Mouse (Mus musculus) gastrocnemius, adult 2 months (tissue): ENCODE measurements at regions not wholly inside any gene's neighbourhood (a gene's known extent, or its start where the extent isn't known, plus 50 kb on each side); places are given as distances from the start of the nearest gene placed in this dataset.
"Not testable (repeated sequence)": the region's sequence is repeated elsewhere in the genome, so short reads cannot be mapped to it uniquely, and the experiment has no call there.

Experiments used
- DNase-seq: peaks from one replicate; pipeline ENCODE4 v3.0.0; 2022
- H3K27ac ChIP-seq: fragments of 200-600 bp; 2 replicates; pipeline ENCODE4 v1.8.1; 2022; ENCODE audit warnings: mild to moderate bottlenecking
- H3K4me3 ChIP-seq: fragments of 200-600 bp; 2 replicates; pipeline ENCODE4 v1.8.1; 2022; ENCODE audit warnings: mild to moderate bottlenecking, moderate library complexity
- CTCF ChIP-seq: fragments of 200-600 bp; IDR thresholded peaks from 2 replicates; pipeline ENCODE4 v1.8.1; 2022; ENCODE audit warnings: antibody characterized with exemption, mild to moderate bottlenecking, moderate library complexity
- intact Hi-C: fragments of 180-260 bp; cut with DNase I; formaldehyde crosslinking; loops from one replicate; pipeline ENCODE4 v1.15.1; 2025

DNA sequence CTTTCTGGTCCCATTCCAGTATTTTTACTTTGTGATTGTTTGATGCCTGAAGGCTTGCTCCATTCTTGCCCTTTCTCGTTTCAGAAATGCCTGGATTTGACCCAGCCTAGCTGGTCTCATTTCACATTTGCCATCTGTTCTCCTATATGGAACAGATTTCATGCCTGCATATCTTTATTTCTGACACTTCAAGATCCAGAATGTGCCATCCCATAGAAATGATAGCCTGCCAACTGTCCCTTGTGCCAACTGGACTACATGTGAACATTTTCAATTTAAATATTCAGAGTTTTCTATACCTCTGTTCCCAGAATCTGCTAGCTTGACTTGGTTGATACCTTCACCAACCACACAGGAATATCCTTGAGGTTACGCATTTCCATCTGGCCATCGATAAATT is 669.0 kb downstream of the Fscb start:
- intact Hi-C loops = no loop called here
- no peak overlapping the region for H3K4me3 ChIP-seq
- H3K27ac ChIP-seq = peak overlapping the region; percentile 46; the same call in 1 of the 2 replicates
- no peak for DNase-seq
- no peak for TF ChIP-seq CTCF

GRCm38 (mm10) chr12:63804008-63804407 is 670.5 kb downstream of the Fscb start:
- no peak for TF ChIP-seq CTCF
- no peak overlapping the region for H3K4me3 ChIP-seq
- DNase-seq = no peak
- H3K27ac ChIP-seq = no peak overlapping the region; the same call in 1 of the 2 replicates
- intact Hi-C loops = no loop called here

GRCm38 (mm10) chr12:63791667-63792066 is 682.8 kb downstream of the Fscb start:
- Histone ChIP-seq H3K4me3 (no peak overlapping the region), H3K27ac (no peak overlapping the region)
- intact Hi-C loops = no loop called here
- no peak for TF ChIP-seq CTCF
- DNase-seq = no peak

GRCm38 (mm10) chr12:63777874-63778273 is 696.6 kb downstream of the Fscb start:
- Histone ChIP-seq H3K27ac (no peak overlapping the region), H3K4me3 (no peak overlapping the region)
- intact Hi-C loops = no loop called here
- DNase-seq = no peak
- no peak for TF ChIP-seq CTCF

DNA sequence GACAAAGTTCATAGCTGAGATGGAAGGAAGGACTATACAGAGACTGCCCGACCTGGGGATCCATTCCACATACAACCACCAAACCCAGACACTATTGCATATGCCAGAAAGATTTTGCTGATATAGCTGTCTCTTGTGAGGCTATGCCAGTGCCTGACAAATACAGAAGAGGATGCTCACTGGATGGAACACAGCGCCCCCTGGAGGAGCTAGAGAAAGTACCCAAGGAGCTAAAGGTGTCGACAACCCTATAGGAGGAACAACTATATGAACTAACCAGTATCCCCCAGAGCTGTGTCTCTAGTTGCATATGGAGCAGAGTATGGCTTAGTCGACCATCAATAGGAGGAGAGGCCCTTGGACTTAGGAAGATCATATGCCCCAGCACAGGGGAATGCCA is 713.4 kb downstream of the Fscb start:
- intact Hi-C loops, DNase-seq, H3K4me3 ChIP-seq, H3K27ac ChIP-seq: not testable (repeated sequence)
